Mouse (Mus musculus): ENCODE measurements around the gene Olfr1410. TPM values are rescaled to one million over a fixed set of nuclear protein-coding genes. Genes with fewer than 3 reads are reported as not detected.

Gene Olfr1410
- total RNA-seq, 2 experiments from 2014 or later: not detected

DNA sequence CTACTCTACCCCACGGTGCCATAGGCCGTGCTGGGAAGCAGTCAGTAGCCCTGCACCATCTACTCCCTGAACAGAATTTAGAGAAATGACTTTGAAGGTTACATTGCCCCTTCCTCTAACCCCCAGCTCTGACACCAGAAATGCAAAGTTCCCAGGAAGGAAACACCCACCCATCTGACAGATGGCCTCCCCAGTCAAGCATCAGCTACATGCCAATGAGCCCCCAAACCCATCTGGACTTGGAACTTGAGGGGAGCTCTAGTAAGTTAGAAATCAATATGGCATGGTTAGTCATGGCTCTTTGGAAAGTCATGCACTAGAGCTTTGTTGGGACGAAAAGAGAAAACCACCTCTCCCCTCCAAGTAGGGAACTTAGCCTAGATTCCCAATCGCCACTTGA, 33.2 kb downstream of the Olfr1410 start:
- DNase-seq: no peak
- intact Hi-C loops (cut with DNase I): no loop called here

DNA sequence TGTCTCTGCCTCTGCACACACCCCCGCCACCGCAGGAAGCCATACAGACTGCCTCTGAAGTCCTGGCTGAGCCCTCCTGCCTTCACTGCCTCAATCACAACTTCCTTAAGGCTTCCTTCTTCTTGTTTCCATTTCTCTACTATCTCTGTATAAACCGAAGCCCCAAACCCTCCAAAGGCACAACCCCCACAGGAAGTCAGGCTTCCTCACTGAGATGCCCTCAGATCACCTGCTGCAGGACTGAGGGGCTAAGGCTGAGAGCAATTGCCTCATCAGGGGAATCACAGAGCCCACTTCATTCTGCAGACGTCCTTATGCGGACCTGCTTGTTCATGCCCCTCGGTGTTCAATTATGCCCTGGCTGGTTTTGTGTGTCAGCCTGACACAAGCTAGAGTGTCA, 34.8 kb downstream of the Olfr1410 start:
- DNase-seq: no peak
- intact Hi-C loops (cut with DNase I): no loop called here

DNA sequence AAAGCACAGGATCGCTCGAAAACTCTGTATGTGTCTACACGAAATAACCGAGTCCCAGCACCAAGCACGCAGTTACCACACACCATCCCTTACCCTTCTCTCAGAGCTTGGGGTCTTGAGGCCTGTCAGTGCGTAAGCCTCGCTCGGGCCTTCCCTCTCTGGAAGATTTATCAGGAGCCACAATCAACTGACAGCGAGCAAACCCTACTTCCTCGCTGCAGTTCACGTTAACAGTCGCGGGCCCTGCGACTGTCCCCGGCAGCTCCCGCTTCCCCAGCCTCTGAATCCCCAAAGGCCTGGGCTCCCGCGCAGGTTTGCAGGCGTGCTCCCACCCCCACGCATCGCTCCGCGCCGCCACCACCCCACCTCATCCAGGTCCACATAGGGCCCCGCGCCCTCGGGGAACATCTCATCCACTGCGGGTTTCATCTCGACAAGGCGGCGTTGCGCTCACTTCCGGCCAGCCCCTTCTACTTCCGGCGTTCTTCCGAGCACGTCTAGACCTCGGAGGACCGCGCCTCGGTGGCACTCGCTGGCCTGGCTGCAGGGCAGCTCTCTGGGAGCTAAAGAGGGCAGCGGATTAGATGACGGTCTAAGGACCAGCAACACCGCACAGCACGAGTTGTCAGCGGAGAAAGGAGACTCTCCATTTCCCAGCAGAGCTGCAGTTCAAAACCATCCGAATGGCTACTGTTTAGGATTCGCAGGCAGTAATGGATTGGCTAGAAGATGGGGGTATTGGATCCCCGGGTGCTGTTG, 36.1 kb downstream of the Olfr1410 start, which contains the start of gene Cops9:
Gene Cops9 (minus strand): TSS at position 472 of the 759 bp plus-strand sequence.
- DNase-seq: peak; percentile 90
- intact Hi-C loops (cut with DNase I): no loop called here

DNA sequence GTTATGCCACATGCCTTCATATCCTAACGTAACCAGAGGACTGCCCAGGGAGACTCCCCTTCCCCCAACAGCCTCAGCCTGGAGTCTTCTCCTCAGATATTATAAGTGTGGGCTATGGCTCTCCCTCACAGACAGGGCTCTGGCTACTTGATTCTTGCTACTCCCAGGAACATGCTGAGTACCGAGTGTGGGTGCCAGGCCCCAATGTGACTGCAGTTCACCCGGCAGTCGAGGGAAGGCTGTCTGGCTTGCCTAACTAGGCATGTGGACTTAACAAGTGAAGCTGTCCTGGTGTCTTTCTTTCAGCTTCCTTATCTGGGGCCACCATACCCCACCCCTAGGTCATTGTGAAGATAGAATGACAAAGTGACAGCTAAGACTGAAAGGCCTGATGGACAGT, 38.1 kb downstream of the Olfr1410 start:
- DNase-seq: no peak
- intact Hi-C loops (cut with DNase I): no loop called here

DNA sequence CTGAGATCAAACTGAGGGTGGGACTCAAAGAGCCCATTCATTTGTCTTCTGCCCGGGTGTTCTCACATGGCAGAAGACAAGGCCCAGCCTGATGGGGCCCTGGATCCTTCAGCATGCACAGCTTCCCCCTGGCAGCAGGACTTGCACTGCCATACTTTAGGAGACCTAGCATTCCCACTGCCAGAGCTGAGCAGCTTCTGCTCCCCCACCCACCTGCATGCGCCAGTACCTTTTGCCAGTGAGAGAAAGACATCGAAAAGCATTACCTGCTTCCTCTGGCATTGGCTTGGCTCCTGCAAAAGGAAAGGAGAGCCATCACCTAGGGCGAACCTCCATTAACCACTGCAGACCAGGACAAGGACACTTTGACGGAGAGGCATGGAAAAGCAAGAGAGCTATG, 39.3 kb downstream of the Olfr1410 start:
- no peak for DNase-seq
- intact Hi-C loops (cut with DNase I): loop anchor here (5.0 kb wide), 2 partner anchors 123 to 187 kb away; partner anchors contain the start of gene Gpc1

DNA sequence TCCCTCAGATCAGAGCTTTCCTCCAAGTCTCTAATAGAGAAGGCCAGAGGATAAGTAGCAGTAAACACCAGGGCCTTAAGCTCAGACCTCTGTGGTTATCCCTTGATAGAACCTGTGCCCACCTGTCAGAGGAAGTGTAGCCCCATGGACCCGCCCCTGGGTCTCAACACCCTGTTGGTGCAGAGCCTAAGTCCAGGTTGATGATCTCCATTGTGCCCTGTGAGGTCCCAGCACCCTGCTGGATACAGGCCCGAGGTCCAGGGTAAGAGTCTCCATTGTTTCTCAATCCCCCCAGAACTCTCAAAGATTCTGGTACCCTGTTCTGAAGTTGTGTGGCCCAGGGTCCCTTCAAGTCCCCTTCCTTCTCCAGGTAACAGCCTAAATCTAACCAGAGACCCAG, 40.5 kb downstream of the Olfr1410 start:
- DNase-seq: no peak
- intact Hi-C loops (cut with DNase I): loop anchor here (5.0 kb wide), 2 partner anchors 124 to 186 kb away; partner anchors contain the start of gene Gpc1

DNA sequence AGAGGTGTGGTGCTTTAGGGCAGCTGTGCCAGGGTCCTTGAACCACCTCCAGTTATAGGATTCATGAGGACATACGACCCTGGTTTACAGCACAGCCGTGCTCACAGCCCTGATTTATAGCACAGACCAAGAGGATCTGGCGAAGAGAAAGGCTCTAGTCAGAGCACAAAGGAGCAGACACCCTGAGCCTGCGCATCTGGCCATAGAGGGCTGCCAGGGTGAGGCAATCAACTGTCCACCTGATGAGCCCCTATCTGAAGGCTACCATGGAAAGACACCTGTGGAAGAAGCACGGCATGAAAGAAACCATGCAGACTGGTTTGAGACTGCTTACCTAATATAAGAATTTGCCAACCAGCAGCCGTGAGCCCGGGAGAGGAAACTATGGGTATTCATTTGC, 41.0 kb downstream of the Olfr1410 start:
- DNase-seq: no peak
- intact Hi-C loops (cut with DNase I): loop anchor here (5.0 kb wide), 2 partner anchors 124 to 186 kb away; partner anchors contain the start of gene Gpc1

DNA sequence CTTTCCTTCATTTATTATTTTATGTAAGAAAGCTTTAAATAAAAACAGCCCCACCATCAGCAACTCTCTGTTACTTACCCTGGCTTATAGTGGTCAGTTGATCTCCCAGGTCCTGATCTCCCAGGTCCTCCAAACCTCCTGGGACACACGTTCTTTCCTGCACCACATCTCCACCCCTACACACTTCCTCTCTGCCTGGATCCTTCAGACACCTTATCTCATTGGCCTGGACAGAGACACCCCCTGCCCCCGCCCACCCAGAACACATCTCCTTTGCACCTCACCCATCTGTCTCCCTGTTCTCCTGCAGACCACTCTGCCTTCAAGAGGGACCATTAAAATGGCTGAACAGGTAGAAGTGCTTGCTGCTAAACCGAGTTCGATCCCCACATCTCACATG, 41.4 kb downstream of the Olfr1410 start:
- intact Hi-C loops (cut with DNase I): loop anchor here (5.0 kb wide), 2 partner anchors 125 to 185 kb away; partner anchors contain the start of gene Gpc1
- DNase-seq: no peak

DNA sequence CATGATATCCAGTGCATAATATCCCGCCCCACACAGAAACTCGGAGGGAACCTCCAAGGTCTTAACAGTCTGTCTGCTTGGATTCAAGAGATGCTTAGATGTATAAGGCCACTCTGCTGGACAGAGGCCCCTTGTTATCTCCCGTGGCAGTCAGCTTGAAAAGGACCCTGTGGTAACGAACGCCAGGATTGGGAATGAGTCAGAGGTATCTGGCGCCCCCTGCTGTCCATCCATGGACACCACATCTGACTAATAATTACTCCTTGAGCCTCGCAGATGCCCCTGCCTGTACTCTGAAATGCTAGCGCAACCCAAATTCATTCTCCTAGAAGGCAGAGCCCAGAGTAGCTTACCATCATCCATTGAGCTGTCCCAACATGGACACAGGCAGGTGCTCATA, 42.2 kb downstream of the Olfr1410 start:
- intact Hi-C loops (cut with DNase I): loop anchor here (5.0 kb wide), 2 partner anchors 125 to 185 kb away; partner anchors contain the start of gene Gpc1
- DNase-seq: peak; percentile 85

DNA sequence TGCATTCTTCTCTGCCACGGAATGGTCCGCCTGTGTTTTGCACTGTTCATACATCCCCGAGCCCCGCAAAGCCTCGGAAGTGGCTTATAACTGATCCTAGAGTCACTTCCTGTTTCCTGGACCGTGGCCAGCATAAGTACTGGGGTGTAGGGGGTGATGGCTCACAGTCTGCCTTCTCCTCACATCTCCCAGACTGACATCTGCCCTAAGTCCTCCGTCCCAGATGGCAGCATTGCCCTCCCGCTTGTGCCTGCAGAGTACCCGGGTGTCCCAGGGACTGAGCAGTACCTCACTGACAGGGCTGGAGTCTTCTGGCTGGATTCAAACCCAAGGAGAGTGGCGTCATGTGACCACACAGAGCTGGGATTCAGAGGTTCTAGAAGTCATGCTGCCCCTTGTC, 42.6 kb downstream of the Olfr1410 start:
- intact Hi-C loops (cut with DNase I): loop anchor here (5.0 kb wide), 2 partner anchors 126 to 184 kb away; partner anchors contain the start of gene Gpc1
- no peak for DNase-seq

DNA sequence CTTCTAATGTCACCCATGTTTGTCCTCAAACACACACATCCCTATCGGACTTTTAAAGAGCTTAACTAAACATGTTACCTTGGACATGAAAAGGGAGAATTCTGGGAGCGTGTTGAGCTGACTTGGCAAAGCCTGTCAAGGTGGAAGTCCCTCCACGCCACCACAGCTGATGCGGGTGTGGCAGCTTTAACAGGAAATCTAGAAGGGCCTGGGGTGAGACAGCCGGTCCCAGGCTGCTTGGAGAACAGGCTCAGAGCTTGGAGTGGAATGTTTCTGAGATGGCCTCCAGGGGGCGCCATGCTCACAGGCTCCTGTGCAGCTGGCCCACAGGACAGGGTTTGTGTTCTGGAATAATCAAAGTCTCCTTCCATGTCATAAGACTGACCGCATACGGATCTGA, 43.1 kb downstream of the Olfr1410 start, which contains the start of gene Otos:
Gene Otos (minus strand): TSS at position 169 of the 400 bp plus-strand sequence.
- intact Hi-C loops (cut with DNase I): loop anchor here (5.0 kb wide), 2 partner anchors 126 to 184 kb away; partner anchors contain the start of gene Gpc1
- DNase-seq: peak; percentile 79

DNA sequence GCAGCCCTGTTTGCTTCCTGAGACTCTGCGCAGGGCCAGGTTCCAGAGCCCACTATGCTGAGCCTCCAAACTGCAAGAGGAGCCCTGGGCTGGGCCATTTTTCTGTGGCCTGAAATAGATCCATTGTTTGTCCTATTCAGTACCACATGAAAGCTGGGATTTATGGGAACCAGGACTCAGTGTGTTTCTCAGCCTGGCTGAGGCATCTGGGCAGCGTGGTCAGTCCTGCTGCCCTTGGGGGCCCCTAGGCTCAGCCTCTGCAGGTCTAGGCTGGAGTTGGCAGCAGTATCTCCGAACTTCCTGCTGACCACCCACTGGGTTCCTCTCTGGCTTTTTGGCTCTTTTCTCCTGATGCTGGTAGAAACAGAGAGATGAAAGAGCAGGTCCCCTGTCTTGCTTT, 45.9 kb downstream of the Olfr1410 start:
- DNase-seq: no peak
- intact Hi-C loops (cut with DNase I): no loop called here

DNA sequence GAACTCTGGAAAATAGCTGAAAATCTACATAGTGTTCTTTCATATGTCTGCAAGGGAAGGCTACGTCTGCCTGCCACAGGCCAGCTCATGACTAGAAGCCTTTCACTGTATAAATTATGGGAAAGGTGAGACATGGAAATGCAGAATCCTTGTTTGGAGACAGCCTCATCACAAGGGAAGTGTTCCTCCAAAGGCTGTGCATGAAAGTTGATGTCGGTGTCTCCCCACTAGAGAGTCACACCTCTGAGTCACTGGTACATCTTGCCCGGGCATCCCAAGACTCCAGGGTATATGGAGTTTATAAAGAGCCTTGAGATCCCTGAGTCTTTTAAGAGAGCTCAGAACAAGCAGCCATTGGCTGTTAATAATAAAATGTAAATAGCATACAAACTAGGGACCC, 47.6 kb downstream of the Olfr1410 start:
- intact Hi-C loops (cut with DNase I): no loop called here
- DNase-seq: no peak

DNA sequence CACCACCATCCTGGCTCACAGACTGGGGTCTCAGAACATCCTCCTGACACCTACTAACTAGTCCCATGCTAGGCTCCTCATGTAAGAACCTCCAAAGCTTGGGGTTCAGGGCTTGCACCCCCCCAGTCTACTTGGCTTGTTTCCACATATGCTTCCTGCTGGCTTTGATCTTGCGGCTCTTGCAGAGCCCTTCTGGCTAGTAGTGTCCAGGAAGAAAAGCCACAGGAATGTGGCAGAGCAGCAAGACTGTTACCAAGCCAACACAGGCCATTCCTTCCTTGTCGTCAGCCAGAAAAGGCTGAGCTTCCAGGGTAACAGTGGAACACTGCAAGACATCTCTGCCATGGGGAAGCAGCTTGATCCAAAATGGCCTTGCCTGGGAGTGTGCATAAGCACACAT, 49.1 kb downstream of the Olfr1410 start:
- no peak for DNase-seq
- intact Hi-C loops (cut with DNase I): no loop called here

DNA sequence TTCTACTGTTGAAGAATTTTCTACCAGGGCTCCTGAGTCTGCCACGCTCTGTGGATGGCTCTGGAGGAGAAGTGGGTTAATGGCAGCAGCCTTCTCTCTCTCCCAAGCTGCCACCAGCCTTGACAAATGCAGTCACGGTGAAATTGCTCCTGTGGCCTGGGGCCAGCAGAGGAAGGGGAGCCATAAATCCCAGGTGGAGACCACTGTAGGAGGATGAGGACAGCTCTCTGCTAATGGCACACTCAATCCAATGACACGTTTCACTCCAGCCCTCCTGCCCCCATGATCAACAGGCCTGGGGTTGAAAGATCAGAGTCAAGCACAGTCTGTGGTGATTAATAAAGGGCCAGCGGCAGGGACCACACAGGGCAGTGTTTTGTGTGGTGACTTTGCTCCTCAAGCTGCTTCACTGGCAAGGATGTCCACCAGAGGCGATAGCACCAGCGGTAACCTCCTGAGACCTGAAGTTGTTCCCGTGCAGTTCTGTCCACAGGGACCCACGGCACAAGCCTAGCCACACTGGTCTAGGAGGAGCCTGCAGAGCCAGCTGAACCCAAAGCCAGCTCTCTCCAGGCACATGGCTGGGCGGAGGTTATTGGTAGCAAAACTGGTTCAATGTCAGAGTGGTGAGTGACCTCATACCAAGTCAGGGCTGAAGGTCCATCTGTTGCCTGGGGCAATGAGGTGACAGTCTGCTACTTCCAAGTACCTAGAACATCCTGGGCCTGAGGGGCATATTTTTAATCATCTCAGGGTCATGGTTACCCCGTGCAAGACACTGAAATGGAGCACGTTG, 51.6 kb downstream of the Olfr1410 start:
- DNase-seq: no peak
- intact Hi-C loops (cut with DNase I): no loop called here

DNA sequence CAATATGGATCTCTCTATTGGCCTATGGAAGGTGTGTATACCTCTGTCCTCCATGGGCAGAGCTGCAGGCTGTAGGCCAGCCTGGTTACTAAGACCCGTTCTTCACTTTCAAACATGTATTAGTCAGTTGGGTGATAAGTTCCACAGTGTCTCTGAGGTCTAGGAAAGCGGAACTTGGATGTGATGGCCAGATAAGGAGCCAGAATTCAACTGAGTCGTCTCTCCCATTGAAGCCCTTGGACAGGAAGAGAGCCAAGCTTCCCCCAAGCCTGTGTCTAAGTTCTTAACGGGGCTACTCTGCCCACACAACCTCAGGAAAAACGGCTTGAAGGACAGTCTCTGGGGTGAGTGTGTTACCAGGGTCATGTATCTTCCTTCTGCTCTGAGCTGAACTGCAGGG, 53.8 kb downstream of the Olfr1410 start:
- DNase-seq: no peak
- intact Hi-C loops (cut with DNase I): no loop called here

Other genes with a start within 250 kb of the Olfr1410 start
- gene Ndufa10, start 131.9 kb upstream of the Olfr1410 start, total RNA-seq (2021): 100 to 1,000 TPM; 161 to 166 TPM
- not detected for gene Olfr1416, start 120.7 kb upstream of the Olfr1410 start, total RNA-seq (2021)
- not detected for gene Olfr1415, start 109.7 kb upstream of the Olfr1410 start, total RNA-seq (2021)
- gene Olfr1414, start 87.1 kb upstream of the Olfr1410 start, total RNA-seq (2021): not detected
- gene Olfr1413, start 34.5 kb upstream of the Olfr1410 start, total RNA-seq (2021): not detected
- gene Olfr1412, start 20.0 kb upstream of the Olfr1410 start, total RNA-seq (2021): not detected
- not detected for gene Olfr1411, start 11.4 kb upstream of the Olfr1410 start, total RNA-seq (2021)
- not detected for gene Olfr12, start 12.0 kb downstream of the Olfr1410 start, total RNA-seq (2021)
- 100 to 1,000 TPM; 231 to 252 TPM for gene Cops9, start 36.2 kb downstream of the Olfr1410 start, total RNA-seq (2021)
- gene Otos, start 43.1 kb downstream of the Olfr1410 start, total RNA-seq (2021): not detected
- 100 to 1,000 TPM; 160 to 188 TPM for gene Gpc1, start 225.9 kb downstream of the Olfr1410 start, total RNA-seq (2021)